Mouse (Mus musculus) CH12F3 (cell line): ENCODE measurements around the gene Bspry.
"Not testable (repeated sequence)": the region's sequence is repeated elsewhere in the genome, so short reads cannot be mapped to it uniquely, and the experiment has no call there.

ENCODE experiments used
- in situ Hi-C: fragments of 300-500 bp; cut with MboI; formaldehyde crosslinking; loops from 2 replicates; pipeline ENCODE4 v1.14.3; 2020; ENCODE audit warnings: low sequenced_read_pairs

The Bspry gene

GRCm38 (mm10) chr4:62479937-62480708 lies at the start of gene Bspry:
Bspry (plus strand) TSS chr4:62480053.
- in situ Hi-C loops, result no loop called here

DNA sequence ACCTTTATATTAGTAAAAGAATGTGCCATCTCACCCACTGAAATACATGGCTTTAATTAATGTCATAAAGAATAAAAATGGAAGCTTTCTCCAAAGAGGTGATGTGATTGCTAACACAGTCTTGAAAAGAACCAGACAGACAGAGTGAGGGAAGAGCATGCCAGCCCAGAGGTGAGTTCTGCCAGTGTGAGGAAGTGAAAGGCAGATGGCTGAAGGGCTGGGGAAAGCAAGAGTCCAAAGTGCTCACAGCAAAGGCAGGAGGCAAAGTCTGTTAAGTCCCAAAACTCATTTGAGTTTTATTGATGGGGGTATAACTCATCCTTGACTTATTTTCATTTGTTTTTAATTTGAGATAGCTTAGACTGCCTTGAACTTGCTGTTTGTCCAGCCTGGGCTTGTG lies 49.2 kb upstream of the Bspry start:
- in situ Hi-C loops, result no loop called here

DNA sequence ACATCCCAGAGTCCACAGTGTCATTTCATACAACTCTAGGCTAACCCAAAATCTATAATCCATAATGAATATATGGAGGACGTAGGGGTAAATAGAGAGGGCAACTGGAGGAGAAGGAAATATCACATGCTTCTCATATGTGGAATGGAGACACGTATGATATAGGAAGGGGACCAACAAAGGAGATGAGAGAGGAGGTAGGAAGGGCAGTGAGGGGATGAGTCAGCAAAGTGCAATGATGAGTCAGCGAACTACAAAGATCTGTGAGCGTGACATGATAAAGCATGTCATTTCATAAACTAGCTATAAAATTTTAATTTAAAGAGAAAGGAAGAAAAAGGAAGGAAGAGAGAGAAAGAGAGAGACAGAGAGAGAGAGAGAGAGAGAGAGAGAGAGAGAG lies 48.3 kb upstream of the Bspry start:
- in situ Hi-C loops, result no loop called here

DNA sequence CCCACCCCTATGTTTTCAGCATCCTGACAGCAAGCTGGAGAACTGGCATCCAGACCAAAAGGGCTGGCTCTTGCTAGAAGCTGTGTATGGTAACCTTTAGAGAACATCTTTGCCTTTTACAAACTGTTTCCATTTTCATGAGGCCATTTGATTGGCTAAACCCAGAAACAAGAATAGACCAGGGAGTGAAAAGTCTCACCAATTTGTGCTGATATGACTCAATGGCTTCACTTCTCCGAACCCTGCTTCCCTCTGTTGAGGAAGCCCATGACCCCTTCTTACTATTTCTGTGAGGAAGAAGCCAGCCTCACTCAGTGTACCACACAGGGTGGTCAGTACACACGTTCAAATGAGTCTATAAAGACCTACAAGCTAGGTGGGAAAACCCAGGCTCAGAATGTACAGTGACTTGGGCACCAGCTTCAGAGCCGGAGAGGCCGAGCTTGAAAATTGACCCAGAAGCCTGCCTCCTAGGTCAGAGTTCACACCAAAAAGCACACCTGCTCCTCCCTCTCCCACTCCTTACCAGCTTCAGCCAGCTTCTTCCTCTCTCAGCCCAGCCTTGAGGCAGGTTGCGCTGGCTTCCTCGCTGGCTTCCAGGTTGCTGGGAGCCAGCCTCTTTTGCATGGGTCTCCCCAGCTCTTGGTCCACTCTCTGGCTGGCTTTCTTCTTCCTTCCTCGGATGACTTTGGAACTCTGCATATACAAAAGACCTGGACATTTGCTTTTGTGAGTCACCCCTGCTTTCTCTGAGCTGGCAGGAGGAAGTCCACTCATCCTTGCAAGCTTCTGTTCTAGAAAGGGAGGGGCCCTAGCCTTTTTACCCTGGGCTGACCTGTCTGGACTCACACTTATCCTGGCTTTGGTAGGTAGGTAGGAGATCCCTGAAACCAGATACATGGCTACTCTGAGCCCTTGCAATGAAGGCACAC lies 45.6 kb upstream of the Bspry start:
- in situ Hi-C loops, result no loop called here

GRCm38 (mm10) chr4:62435081-62435480 lies 44.8 kb upstream of the Bspry start, which contains the start of gene Rnf183:
Rnf183 (minus strand) TSS chr4:62435252.
- in situ Hi-C loops, result no loop called here

GRCm38 (mm10) chr4:62437256-62437778 lies 42.5 kb upstream of the Bspry start:
- in situ Hi-C loops, result no loop called here

GRCm38 (mm10) chr4:62437871-62438270 lies 42.0 kb upstream of the Bspry start:
- in situ Hi-C loops, result no loop called here

DNA sequence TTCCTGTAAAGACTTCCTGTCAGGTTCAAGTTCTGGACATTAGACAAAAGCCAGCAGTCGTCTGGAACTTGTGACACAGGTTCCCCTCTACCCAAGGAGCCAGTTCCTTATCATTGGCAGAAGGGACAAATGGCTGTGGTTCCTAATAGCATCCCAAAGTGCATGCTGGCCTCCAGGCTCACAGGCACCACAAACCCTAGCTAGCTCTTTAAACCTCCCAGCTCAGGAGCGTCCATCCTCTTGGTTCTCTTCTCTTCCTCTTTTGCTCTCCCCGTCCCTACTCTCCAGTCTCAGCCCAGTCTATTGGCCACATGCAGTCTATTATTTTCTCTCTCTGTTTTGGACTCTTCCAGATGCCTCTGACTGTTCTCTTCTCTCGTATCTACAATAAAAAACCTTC lies 40.1 kb upstream of the Bspry start:
- in situ Hi-C loops, result no loop called here

GRCm38 (mm10) chr4:62440544-62440943 lies 39.3 kb upstream of the Bspry start:
- in situ Hi-C loops, result no loop called here

DNA sequence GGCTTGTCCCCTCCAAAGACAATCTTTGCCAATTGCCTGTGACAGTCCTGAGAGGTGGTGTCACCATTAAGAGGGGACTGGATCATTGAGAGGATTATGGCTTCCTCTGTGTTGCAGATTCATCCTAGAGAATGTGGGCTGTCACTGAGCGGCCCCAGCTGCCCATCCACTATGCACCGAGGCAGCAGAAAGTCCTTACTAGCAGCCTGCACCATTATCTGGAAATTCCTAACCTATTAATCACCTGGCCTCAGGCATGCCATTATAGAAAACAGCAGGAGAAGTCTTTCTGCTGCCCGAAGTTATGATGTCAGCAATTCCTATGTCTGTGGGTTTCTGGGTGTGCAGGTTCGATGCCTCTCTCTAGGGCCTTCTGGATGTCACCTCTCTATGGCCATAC lies 38.9 kb upstream of the Bspry start:
- in situ Hi-C loops, result no loop called here

DNA sequence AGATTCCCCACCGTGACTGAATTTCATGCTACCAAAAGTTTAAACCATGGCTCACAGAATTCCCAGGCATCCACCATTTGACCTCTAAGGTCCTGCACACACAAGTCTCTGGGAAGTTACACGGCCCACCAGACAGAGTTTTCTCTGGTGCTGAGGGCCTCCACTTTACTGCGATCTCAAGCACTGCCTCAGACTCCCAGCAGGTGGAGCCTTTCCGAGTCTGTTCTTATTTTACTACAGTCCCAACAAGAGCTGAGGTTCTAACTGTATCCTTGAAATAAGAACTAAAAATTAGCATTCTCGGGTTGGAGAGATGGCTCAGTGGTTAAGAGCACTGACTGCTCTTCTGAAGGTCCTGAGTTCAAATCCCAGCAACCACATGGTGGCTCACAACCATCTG lies 24.9 kb upstream of the Bspry start:
- in situ Hi-C loops, result no loop called here

DNA sequence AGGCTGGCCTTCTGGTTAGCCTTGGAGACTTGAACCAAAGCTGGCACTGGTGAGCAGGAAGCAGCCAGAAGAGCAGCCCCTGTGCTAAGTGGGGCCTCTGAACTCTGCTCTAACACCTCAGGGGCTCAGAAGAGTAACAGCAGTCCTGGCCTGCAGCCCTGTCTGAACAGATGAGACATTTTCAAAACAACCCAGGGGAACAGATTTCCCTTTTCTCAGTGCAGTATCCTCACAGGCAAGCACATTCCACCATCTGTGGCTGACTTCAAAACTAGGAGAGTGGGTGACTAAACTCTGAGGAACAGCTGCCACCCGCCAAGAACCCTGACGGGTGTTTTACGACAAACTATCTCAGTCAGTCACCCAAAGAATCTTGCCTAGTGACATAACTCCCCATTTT lies 20.8 kb upstream of the Bspry start:
- in situ Hi-C loops, result no loop called here

DNA sequence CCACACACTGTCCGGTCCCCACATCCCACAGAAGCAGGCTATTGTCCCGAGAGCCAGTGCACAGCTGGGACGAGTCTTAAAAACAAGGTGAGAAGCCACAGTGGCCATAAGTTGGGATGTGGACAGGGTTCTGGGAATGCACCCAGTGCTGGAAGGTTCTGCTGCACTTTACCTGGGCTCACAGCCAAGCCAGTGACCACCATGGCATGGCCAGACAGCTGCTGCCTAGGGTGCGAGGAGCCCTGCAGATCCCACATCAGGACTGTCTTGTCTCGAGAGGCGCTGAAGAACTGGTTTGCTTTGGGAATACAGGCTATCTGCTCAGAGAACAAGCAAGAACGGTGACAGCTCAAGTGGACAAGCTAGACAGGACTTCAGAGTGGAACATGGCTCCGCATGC lies 19.5 kb upstream of the Bspry start:
- in situ Hi-C loops, result no loop called here

DNA sequence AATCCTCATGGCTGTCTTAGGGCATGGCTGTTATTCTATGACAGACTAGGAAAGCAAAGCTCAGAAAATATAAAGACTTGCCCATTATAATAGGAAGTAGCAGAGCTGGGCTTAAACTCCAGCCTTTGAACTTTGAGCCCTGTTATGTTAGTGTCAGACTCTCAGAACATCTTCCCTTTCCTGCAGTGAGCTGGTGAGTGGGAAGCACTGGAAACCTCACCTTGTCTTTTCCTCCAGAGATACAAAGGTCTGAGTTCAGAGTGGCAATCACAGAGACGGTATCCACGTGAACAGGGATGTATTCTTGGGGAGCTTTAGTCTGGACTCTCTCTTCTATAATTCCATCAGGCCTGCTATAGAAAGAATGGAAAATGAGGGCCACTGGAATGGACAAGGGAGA lies 16.7 kb upstream of the Bspry start:
- in situ Hi-C loops, result no loop called here

DNA sequence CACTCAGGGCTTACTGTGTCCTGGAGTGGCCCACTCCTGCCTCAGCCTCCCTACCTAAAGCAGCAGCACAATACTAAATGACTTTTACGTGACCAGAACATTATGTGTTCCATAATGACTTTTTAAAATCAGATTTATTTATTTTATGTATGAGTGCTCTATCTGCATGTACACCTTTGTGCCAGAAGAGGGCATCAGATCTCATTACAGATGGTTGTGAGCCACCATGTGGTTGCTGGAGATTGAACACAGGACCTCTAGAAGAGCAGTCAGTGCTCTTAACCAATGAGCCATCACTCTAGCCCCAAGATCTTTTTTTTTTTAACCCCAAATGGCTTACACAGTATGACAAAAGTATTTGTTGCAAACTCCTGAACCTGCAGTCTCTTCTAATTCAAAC lies 11.7 kb upstream of the Bspry start:
- in situ Hi-C loops, result no loop called here

DNA sequence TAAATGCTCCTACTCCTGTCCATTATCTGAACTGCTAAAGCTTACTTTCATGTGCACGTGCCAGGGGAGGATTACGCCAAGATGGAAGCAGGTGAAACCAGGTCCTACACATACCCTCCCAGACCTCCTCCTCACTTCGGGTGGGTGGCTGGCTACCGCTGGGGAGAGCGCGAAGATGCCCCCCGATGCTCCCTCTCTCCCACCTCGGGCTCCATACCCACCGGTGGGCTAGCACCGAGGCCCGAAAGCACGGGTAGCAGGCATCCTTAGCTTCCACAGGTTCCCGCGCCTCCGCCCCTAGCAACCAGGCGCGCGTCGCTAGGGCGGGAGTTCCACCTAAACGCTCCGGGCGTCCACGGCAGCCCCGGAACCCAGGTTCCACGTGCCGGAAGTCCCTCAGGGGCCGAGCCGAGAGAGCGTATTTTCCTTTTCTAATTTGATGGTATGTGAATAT lies 9.2 kb upstream of the Bspry start, which contains the start of gene Wdr31:
Wdr31 (minus strand) TSS at position 299 of the 454 bp plus-strand sequence.
- in situ Hi-C loops, result no loop called here

DNA sequence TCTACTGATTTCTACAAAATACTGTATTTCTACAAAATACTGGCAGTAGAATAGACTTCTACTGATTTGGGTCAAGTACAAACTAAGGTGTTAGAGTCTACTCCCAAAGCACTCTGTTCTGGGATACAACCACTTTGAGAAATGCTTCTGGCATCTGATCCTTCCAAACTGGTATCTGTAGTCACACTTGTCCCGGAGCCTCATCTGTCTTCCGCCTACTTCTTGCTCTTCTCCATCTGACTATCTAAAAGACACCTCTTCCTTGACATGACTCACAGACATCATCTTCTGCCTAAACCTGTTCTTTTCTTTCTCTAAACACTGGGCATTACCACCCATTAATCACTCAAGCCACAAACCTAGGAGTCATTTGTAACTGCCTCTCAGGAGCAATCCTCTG lies 7.8 kb upstream of the Bspry start:
- in situ Hi-C loops, result no loop called here

DNA sequence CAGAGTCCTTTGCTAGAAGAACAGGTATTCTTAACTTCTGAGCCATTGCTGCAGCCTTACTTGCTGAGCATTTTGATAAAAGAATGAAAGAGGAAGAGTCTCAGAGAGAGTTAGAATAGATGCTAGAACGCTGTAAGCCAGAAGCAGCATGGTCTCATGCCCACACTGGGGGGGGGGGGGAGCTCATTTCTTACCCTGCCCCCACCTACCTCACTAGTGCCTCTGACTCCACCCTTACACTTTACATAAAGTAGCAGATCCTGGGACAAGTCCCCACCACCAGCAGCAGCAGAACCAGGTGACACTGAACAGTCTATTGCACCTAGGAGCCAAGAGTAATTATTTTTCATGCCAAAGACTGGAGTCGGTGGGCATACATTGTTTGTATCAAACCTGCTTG lies 4.7 kb upstream of the Bspry start:
- in situ Hi-C loops, result no loop called here

DNA sequence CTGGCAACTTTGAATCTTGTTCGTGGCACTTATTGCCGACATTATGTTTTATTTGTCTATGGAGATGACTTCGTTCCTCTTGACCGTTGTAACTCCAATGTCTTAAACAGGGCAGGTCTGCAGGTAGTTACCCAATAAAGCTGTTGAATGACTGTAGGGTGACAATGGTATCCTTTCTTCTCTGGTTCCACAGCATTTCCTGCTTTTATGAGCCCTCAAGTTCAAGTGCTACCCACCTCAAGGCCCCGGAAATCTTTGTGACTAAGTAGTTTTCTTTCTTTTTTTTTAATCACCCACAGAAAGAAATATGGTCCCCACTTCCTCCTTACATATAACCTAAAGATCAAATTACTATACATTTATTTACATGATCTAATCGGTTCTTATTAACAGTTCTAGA lies 4.1 kb upstream of the Bspry start:
- in situ Hi-C loops, result no loop called here

- in situ Hi-C loops, result no loop called here
Measured at GRCm38 (mm10) chr4:62477542-62478244, 2.2 kb upstream of the Bspry start.

DNA sequence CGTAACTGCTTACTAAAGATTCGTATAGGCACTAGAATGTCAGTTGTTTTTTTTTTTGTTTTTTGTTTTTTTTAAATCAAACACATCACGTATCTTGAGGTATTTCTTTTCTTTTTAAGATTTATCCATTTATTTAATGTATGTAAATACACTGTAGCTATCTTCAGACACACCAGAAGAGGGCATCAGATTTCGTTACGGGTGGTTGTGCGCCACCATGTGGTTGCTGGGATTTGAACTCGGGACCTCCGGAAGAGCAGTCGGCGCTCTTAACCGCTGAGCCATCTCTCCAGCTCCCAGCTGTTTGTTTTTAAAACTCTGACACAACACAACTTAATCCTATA lies 288 bp upstream of the Bspry start:
- in situ Hi-C loops, result not testable (repeated sequence)
